Mouse (Mus musculus) layer of hippocampus, adult 9-11 months (tissue): ENCODE results near the gene Synm.

Experiments
- DNase-seq: peaks from one replicate; pipeline ENCODE4 v3.0.0; 2022

Synm gene

GRCm38 (mm10) chr7:67695906-67696305 is 63.6 kb downstream of the Synm start:
- no peak for DNase-seq

DNA sequence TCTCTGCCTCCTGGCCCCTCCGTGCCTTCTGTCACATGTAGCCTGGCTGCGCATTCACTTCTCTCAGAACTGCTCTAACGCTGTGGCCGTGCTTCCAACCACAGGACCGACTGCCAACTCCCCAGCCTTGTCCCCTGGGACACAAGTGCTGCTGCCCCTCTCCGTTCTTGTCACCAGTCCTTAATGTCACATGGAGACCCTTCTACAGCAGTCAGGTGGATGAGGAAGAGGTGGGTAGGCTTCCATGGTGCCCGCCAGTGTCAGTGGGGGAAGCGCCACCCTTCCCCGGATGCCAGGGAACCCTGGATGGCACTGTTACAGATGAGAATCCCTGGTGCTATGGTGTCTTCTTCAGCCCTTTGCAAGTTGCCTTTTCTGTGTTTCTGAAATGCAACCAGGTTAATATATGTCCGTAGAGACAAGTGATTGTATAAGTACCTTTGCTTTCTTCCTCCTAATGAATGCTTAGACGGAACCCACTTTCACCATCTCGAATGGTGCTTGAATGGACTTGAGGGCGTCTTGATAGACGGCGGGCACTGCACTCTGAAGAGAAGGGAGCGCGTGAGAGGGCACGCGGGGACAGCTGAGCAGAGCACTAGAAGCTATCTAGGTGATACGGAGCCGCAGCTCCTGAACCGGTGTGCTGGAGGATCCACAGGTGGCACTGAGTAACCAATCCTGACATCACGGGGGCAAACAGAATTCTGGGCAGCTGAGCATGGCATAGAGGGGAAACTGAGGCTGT is 66.6 kb downstream of the Synm start:
- no peak for DNase-seq

DNA sequence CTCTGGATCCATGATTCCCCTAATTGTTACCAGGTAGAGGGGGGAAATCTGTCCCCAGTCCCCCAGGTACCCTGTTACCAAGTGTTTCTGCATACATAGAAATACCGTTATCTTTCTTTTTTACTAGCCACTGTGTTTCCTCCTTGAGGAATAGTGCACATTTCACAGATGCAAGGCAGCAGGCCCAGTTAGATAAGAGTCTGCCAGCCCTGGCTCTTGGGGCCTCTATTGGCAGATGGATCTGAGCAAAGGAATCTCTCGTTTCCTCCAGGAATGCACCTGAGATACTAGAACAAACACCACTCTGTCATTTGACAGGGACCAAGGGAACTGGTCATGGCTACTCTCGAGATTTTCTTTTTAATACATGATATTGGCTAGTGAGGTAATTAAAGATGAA is 67.4 kb downstream of the Synm start:
- DNase-seq: no peak

- no peak for DNase-seq
Measured at GRCm38 (mm10) chr7:67691036-67691435, 68.5 kb downstream of the Synm start.

GRCm38 (mm10) chr7:67689793-67690192 is 69.7 kb downstream of the Synm start:
- DNase-seq: no peak

- DNase-seq: no peak
Measured at GRCm38 (mm10) chr7:67688281-67688680, 71.3 kb downstream of the Synm start.

GRCm38 (mm10) chr7:67686545-67686944 is 73.0 kb downstream of the Synm start:
- no peak for DNase-seq

GRCm38 (mm10) chr7:67683006-67683405 is 76.5 kb downstream of the Synm start:
- no peak for DNase-seq

GRCm38 (mm10) chr7:67681078-67681477 is 78.5 kb downstream of the Synm start:
- no peak for DNase-seq
